In the genomic region with DNA sequence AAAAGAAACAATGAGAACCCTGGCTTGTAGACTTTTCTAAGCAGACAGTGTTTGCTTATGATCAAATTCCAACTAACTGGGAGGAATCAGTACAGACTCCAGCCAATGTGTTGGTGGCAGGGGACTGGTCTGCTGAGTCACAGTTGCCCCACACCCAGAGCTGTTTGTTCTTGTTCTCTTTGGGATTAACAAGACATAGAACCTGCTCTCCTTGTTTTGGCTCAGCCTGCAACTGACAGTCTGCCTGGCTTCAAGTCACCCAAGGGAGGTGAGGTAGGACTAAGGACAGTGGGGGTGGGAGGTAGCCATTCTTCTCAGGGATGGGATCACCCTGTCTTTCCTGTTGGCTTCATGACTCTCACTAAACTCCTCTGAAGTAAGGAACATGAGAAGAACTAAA, we compare ENCODE assay signal across 10 mouse cellular contexts. TPM values are rescaled to one million over a fixed set of nuclear protein-coding genes. Genes with fewer than 3 reads are reported as not detected.
DNase-seq lines count a peak whose midpoint lies in the region; ATAC-seq lines count a peak whose summit lies in the region.
"Had no signal": no experiment of that assay in that cellular context is flagged by ENCODE, and none has a peak within 500 bp of the region (broad histone marks: within the 10 kb centered on the region; RNA-seq: fewer than 3 reads in every experiment).

No protein-coding gene starts in this region.

- H3K4me3 ChIP-seq in heart, embryonic 13.5 days = no peak overlapping the region
- H3K4me3 ChIP-seq in heart, embryonic 12.5 days = no peak overlapping the region
- H3K4me3 ChIP-seq in liver, embryonic 11.5 days (ENCODE audit: low read depth, low read length) = no peak overlapping the region
- H3K4me3 ChIP-seq in stomach, embryonic 15.5 days (replicated peaks) = no peak overlapping the region
- no peak overlapping the region for H3K4me3 ChIP-seq in forebrain, embryonic 12.5 days (replicated peaks)
- H3K4me3 ChIP-seq: forebrain, embryonic 10.5 days had no signal

- H3K36me3 ChIP-seq in heart, embryonic 13.5 days = no peaks in the 10 kb centered on the region
- no peaks in the 10 kb centered on the region for H3K36me3 ChIP-seq in heart, embryonic 12.5 days
- H3K36me3 ChIP-seq in liver, embryonic 11.5 days (ENCODE audit: control insufficient read depth, insufficient read depth, low read length) = no peaks in the 10 kb centered on the region
- no peaks in the 10 kb centered on the region for H3K36me3 ChIP-seq in stomach, embryonic 15.5 days
- no peaks in the 10 kb centered on the region; the same call in 1 of the 2 replicates for H3K36me3 ChIP-seq in forebrain, embryonic 12.5 days (replicated peaks)
- H3K36me3 ChIP-seq: forebrain, embryonic 10.5 days had no signal

- no peaks in the 10 kb centered on the region for H3K9me3 ChIP-seq in heart, embryonic 13.5 days
- H3K9me3 ChIP-seq in heart, embryonic 12.5 days (replicated peaks) = no peaks in the 10 kb centered on the region
- no peaks in the 10 kb centered on the region for H3K9me3 ChIP-seq in liver, embryonic 11.5 days (ENCODE audit: control insufficient read depth, low read length)
- H3K9me3 ChIP-seq in stomach, embryonic 15.5 days = no peaks in the 10 kb centered on the region
- no peaks in the 10 kb centered on the region for H3K9me3 ChIP-seq in forebrain, embryonic 12.5 days
- H3K9me3 ChIP-seq: forebrain, embryonic 10.5 days had no signal

- peak; percentile 7 for DNase-seq in adrenal gland, postnatal 25 days
- no peak for DNase-seq in liver, embryonic 11.5 days (ENCODE audit: low spot score)
- no peak for DNase-seq in left cerebral cortex, postnatal 4 days
- DNase-seq: cerebellum, adult 11-12 months had no signal

- ATAC-seq in heart, embryonic 13.5 days (ENCODE audit: extremely low read depth, insufficient number of reproducible peaks, low FRiP score, low TSS enrichment) = no peak
- no peak for ATAC-seq in heart, embryonic 12.5 days (ENCODE audit: insufficient number of reproducible peaks, low FRiP score)
- ATAC-seq in liver, embryonic 11.5 days (replicated peaks; ENCODE audit: low FRiP score) = no peak
- ATAC-seq in stomach, embryonic 15.5 days (ENCODE audit: insufficient read depth, low FRiP score, low read depth) = peak; percentile 78
- no peak for ATAC-seq in forebrain, embryonic 12.5 days (ENCODE audit: low FRiP score)
- ATAC-seq: midbrain, embryonic 16.5 days had no signal

- intact Hi-C loops in left cerebral cortex, postnatal 4 days (cut with DNase I) = no loop called here

- H3K4me1 ChIP-seq in heart, embryonic 13.5 days = no peaks in the 10 kb centered on the region
- H3K4me1 ChIP-seq in heart, embryonic 12.5 days (replicated peaks) = no peaks in the 10 kb centered on the region
- peaks cover 2% of the 10 kb centered on the region; the same call in 1 of the 2 replicates for H3K4me1 ChIP-seq in liver, embryonic 11.5 days (replicated peaks; ENCODE audit: control insufficient read depth, insufficient read depth, low read length)
- H3K4me1 ChIP-seq in stomach, embryonic 15.5 days = no peaks in the 10 kb centered on the region
- H3K4me1 ChIP-seq in forebrain, embryonic 12.5 days = no peaks in the 10 kb centered on the region

- H3K4me2 ChIP-seq in heart, embryonic 13.5 days = peak overlapping the region; percentile 26; the same call in 1 of the 2 replicates
- no peak overlapping the region for H3K4me2 ChIP-seq in heart, embryonic 12.5 days
- peak overlapping the region; percentile 38; the same call in 1 of the 2 replicates for H3K4me2 ChIP-seq in liver, embryonic 11.5 days
- 0 out of 2 replicates have a peak overlapping the region, but pooled peaks have one; percentile 10 for H3K4me2 ChIP-seq in stomach, embryonic 15.5 days
- no peak overlapping the region for H3K4me2 ChIP-seq in forebrain, embryonic 12.5 days

- peak overlapping the region; percentile 45 for H3K27ac ChIP-seq in heart, embryonic 13.5 days (replicated peaks)
- H3K27ac ChIP-seq in heart, embryonic 12.5 days (ENCODE audit: poor library complexity, severe bottlenecking) = no peak overlapping the region
- H3K27ac ChIP-seq in liver, embryonic 11.5 days (ENCODE audit: low read depth, low read length) = peak overlapping the region; percentile 59
- peak overlapping the region; percentile 67; the same call in 1 of the 2 replicates for H3K27ac ChIP-seq in stomach, embryonic 15.5 days
- H3K27ac ChIP-seq in forebrain, embryonic 12.5 days = no peak overlapping the region
- H3K27ac ChIP-seq: forebrain, embryonic 10.5 days had no signal

- no peaks in the 10 kb centered on the region for H3K27me3 ChIP-seq in heart, embryonic 13.5 days (replicated peaks)
- no peaks in the 10 kb centered on the region for H3K27me3 ChIP-seq in heart, embryonic 12.5 days (replicated peaks)
- no peaks in the 10 kb centered on the region for H3K27me3 ChIP-seq in liver, embryonic 11.5 days (replicated peaks; ENCODE audit: control insufficient read depth, insufficient read depth, low read length)
- H3K27me3 ChIP-seq in stomach, embryonic 15.5 days (replicated peaks) = no peaks in the 10 kb centered on the region
- H3K27me3 ChIP-seq in forebrain, embryonic 12.5 days = no peaks in the 10 kb centered on the region

- no peak overlapping the region for H3K9ac ChIP-seq in heart, embryonic 13.5 days
- no peak overlapping the region for H3K9ac ChIP-seq in heart, embryonic 12.5 days
- 0 out of 2 replicates have a peak overlapping the region, but pooled peaks have one; percentile 37 for H3K9ac ChIP-seq in liver, embryonic 11.5 days (ENCODE audit: low read depth, low read length)
- H3K9ac ChIP-seq in stomach, embryonic 15.5 days = no peak overlapping the region
- H3K9ac ChIP-seq in forebrain, embryonic 12.5 days = no peak overlapping the region

RNA-seq across cellular contexts. Expression of gene G6pdx, which starts 4.6 kb away (rescaled TPM):
- 20.4 and 21.7 TPM in 2 replicates for polyA plus RNA-seq in heart, embryonic 13.5 days (2015; fragmentation: Nextera tagmentation; extraction: Ambion mirVana)
- polyA plus RNA-seq in heart, embryonic 12.5 days (2016; fragmentation: Nextera tagmentation; extraction: Ambion mirVana) = 18.5 TPM in 2 replicates
- total RNA-seq in adrenal gland, postnatal 25 days (2021) = 144 and 163 TPM in 2 replicates
- polyA plus RNA-seq in liver, embryonic 11.5 days (2014; fragmentation: Nextera tagmentation; extraction: Ambion mirVana) = 65.0 and 76.6 TPM in 2 replicates
- 71.1 and 76.5 TPM in 2 replicates for polyA plus RNA-seq in stomach, embryonic 15.5 days (2015; fragmentation: Nextera tagmentation; extraction: Ambion mirVana)
- polyA plus RNA-seq in forebrain, embryonic 12.5 days (2016; fragmentation: Nextera tagmentation; extraction: Ambion mirVana) = 51.0 and 51.6 TPM in 2 replicates
- 10 to 100 TPM; 48.4 to 50.7 TPM for total RNA-seq in left cerebral cortex, postnatal 4 days (2021)

RNA-seq across cellular contexts. Expression of gene Ikbkg, which starts 31.4 kb away (rescaled TPM):
- 17.4 and 18.1 TPM in 2 replicates for polyA plus RNA-seq in heart, embryonic 13.5 days (2015; fragmentation: Nextera tagmentation; extraction: Ambion mirVana)
- polyA plus RNA-seq in heart, embryonic 12.5 days (2016; fragmentation: Nextera tagmentation; extraction: Ambion mirVana) = 25.6 and 29.4 TPM in 2 replicates
- total RNA-seq in adrenal gland, postnatal 25 days (2021) = 61.3 and 84.3 TPM in 2 replicates
- polyA plus RNA-seq in liver, embryonic 11.5 days (2014; fragmentation: Nextera tagmentation; extraction: Ambion mirVana) = 19.2 and 23.0 TPM in 2 replicates
- polyA plus RNA-seq in stomach, embryonic 15.5 days (2015; fragmentation: Nextera tagmentation; extraction: Ambion mirVana) = 19.9 and 20.1 TPM in 2 replicates
- 23.7 and 26.1 TPM in 2 replicates for polyA plus RNA-seq in forebrain, embryonic 12.5 days (2016; fragmentation: Nextera tagmentation; extraction: Ambion mirVana)
- 10 to 100 TPM; 25.9 to 34.0 TPM for total RNA-seq in left cerebral cortex, postnatal 4 days (2021)

RNA-seq across cellular contexts. Expression of gene Fam3a, which starts 31.4 kb away (rescaled TPM):
- polyA plus RNA-seq in heart, embryonic 13.5 days (2015; fragmentation: Nextera tagmentation; extraction: Ambion mirVana) = 25.3 and 28.5 TPM in 2 replicates
- 25.7 and 26.8 TPM in 2 replicates for polyA plus RNA-seq in heart, embryonic 12.5 days (2016; fragmentation: Nextera tagmentation; extraction: Ambion mirVana)
- 22.2 and 26.2 TPM in 2 replicates for total RNA-seq in adrenal gland, postnatal 25 days (2021)
- polyA plus RNA-seq in liver, embryonic 11.5 days (2014; fragmentation: Nextera tagmentation; extraction: Ambion mirVana) = 16.8 and 18.5 TPM in 2 replicates
- 36.0 and 36.1 TPM in 2 replicates for polyA plus RNA-seq in stomach, embryonic 15.5 days (2015; fragmentation: Nextera tagmentation; extraction: Ambion mirVana)
- polyA plus RNA-seq in forebrain, embryonic 12.5 days (2016; fragmentation: Nextera tagmentation; extraction: Ambion mirVana) = 29.1 and 34.0 TPM in 2 replicates
- total RNA-seq in left cerebral cortex, postnatal 4 days (2021) = 10 to 100 TPM; 20.4 to 22.2 TPM

RNA-seq across cellular contexts. Expression of gene Slc10a3, which starts 51.3 kb away (rescaled TPM):
- polyA plus RNA-seq in heart, embryonic 13.5 days (2015; fragmentation: Nextera tagmentation; extraction: Ambion mirVana) = 16.1 and 16.3 TPM in 2 replicates
- polyA plus RNA-seq in heart, embryonic 12.5 days (2016; fragmentation: Nextera tagmentation; extraction: Ambion mirVana) = 13.5 and 13.7 TPM in 2 replicates
- total RNA-seq in adrenal gland, postnatal 25 days (2021) = 18.0 and 20.4 TPM in 2 replicates
- polyA plus RNA-seq in liver, embryonic 11.5 days (2014; fragmentation: Nextera tagmentation; extraction: Ambion mirVana) = 11.9 and 13.0 TPM in 2 replicates
- polyA plus RNA-seq in stomach, embryonic 15.5 days (2015; fragmentation: Nextera tagmentation; extraction: Ambion mirVana) = 17.8 and 17.9 TPM in 2 replicates
- polyA plus RNA-seq in forebrain, embryonic 12.5 days (2016; fragmentation: Nextera tagmentation; extraction: Ambion mirVana) = 8.3 and 8.8 TPM in 2 replicates
- 1 to 10 TPM; 2.7 to 3.8 TPM for total RNA-seq in left cerebral cortex, postnatal 4 days (2021)

RNA-seq across cellular contexts. Expression of gene Ubl4a, which starts 51.4 kb away (rescaled TPM):
- 59.3 TPM in 2 replicates for polyA plus RNA-seq in heart, embryonic 13.5 days (2015; fragmentation: Nextera tagmentation; extraction: Ambion mirVana)
- 57.4 and 58.2 TPM in 2 replicates for polyA plus RNA-seq in heart, embryonic 12.5 days (2016; fragmentation: Nextera tagmentation; extraction: Ambion mirVana)
- 59.6 and 60.7 TPM in 2 replicates for total RNA-seq in adrenal gland, postnatal 25 days (2021)
- polyA plus RNA-seq in liver, embryonic 11.5 days (2014; fragmentation: Nextera tagmentation; extraction: Ambion mirVana) = 72.0 and 75.4 TPM in 2 replicates
- polyA plus RNA-seq in stomach, embryonic 15.5 days (2015; fragmentation: Nextera tagmentation; extraction: Ambion mirVana) = 63.3 and 67.0 TPM in 2 replicates
- 68.2 and 68.5 TPM in 2 replicates for polyA plus RNA-seq in forebrain, embryonic 12.5 days (2016; fragmentation: Nextera tagmentation; extraction: Ambion mirVana)
- total RNA-seq in left cerebral cortex, postnatal 4 days (2021) = 10 to 100 TPM; 43.2 to 48.8 TPM

Comparison
In these comparisons a context has a peak if more than half of its experiments do, and no peak if none do; other contexts are left out.
1. H3K27ac ChIP-seq: peak in heart, embryonic 13.5 days (single experiment), liver, embryonic 11.5 days (single experiment) and stomach, embryonic 15.5 days (single experiment); none in heart, embryonic 12.5 days (single experiment) and forebrain, embryonic 12.5 days (single experiment).
2. H3K4me2 ChIP-seq: peak in heart, embryonic 13.5 days (single experiment), liver, embryonic 11.5 days (single experiment) and stomach, embryonic 15.5 days (single experiment); none in heart, embryonic 12.5 days (single experiment) and forebrain, embryonic 12.5 days (single experiment).